Mouse (Mus musculus) MEL (cell line): Measurements from ENCODE around the gene Ep400. TPM values are rescaled to one million over a fixed set of nuclear protein-coding genes. Genes with fewer than 3 reads are reported as not detected.

Source experiments
- polyA plus RNA-seq, 2 experiments: library from polyadenylated mRNA; stranded (reverse) in 1 of 2; unstranded in 1 of 2; fragments of >175 nt in 1 of 2; fragments of >200 nt in 1 of 2; gene quantifications; 2 replicates each; pipeline versions ENCODE4 v1.2.1 to v1.2.4; 2012; ENCODE audit warnings: low replicate concordance in 2 of 2, low read depth in 1 of 2; ENCODE audit not compliant: insufficient read length in 2 of 2, insufficient read depth in 1 of 2, missing spikeins in 1 of 2
- total RNA-seq: library from RNA; depleted of rRNA; stranded (reverse); fragments of 300-350 nt; gene quantifications from 2 replicates; pipeline ENCODE4 v1.2.3, GENCODE M21; 2012; rRNA removed

Ep400 gene
- total and polyA plus RNA-seq, 3 experiments, result 21.5 to 96.8 (median 27.2) TPM

Other genes starting within 250 kb of the Ep400 start
- gene Galnt9, start 226.4 kb downstream of the Ep400 start, total RNA-seq, result 0.23 and 0.42 TPM in 2 replicates
- under 1 TPM in 1 of 2 experiments, not detected in 1; 0.99 TPM for gene Galnt9, start 226.4 kb downstream of the Ep400 start, polyA plus RNA-seq
- 67.2 and 72.8 TPM in 2 replicates for gene Noc4l, start 117.3 kb downstream of the Ep400 start, total RNA-seq
- 100 to 1,000 TPM in 1 of 2 experiments, not detected in 1; 181 TPM for gene Noc4l, start 117.3 kb downstream of the Ep400 start, polyA plus RNA-seq
- gene Ddx51, start 117.3 kb downstream of the Ep400 start, total RNA-seq, result 11.6 and 16.3 TPM in 2 replicates
- 100 to 1,000 TPM in 1 of 2 experiments, 10 to 100 TPM in 1; 52.9 to 285 TPM for gene Ddx51, start 117.3 kb downstream of the Ep400 start, polyA plus RNA-seq
- gene Pus1, start 9.9 kb upstream of the Ep400 start, total RNA-seq, result 97.6 and 107 TPM in 2 replicates
- gene Pus1, start 9.9 kb upstream of the Ep400 start, polyA plus RNA-seq, result 100 to 1,000 TPM; 117 to 248 TPM
- gene Ulk1, start 39.4 kb upstream of the Ep400 start, total RNA-seq, result 4.9 and 5.2 TPM in 2 replicates
- gene Ulk1, start 39.4 kb upstream of the Ep400 start, polyA plus RNA-seq, result 10 to 100 TPM in 1 of 2 experiments, not detected in 1; 23.0 TPM
- gene Hscb, start 69.1 kb upstream of the Ep400 start, total RNA-seq, result 20.1 and 29.4 TPM in 2 replicates
- gene Hscb, start 69.1 kb upstream of the Ep400 start, polyA plus RNA-seq, result 10 to 100 TPM in 1 of 2 experiments, not detected in 1; 29.0 TPM
- gene Chek2, start 69.3 kb upstream of the Ep400 start, total RNA-seq, result 22.2 and 23.9 TPM in 2 replicates
- gene Chek2, start 69.3 kb upstream of the Ep400 start, polyA plus RNA-seq, result 10 to 100 TPM in 1 of 2 experiments, not detected in 1; 24.1 TPM
- gene Ttc28, start 109.1 kb upstream of the Ep400 start, total RNA-seq, result 1.1 and 1.2 TPM in 2 replicates
- gene Ttc28, start 109.1 kb upstream of the Ep400 start, polyA plus RNA-seq, result 1 to 10 TPM in 1 of 2 experiments, not detected in 1; 1.8 TPM